Mouse (Mus musculus) adrenal gland, postnatal 25 days (tissue): ENCODE data around the gene Kdm5a. TPM values are rescaled to one million over a fixed set of nuclear protein-coding genes. Genes with fewer than 3 reads are reported as not detected.

Experiments used
- DNase-seq: peaks from one replicate; pipeline ENCODE4 v3.0.0; 2021; ENCODE audit warnings: mixed read lengths
- total RNA-seq: library from RNA; stranded (reverse); gene quantifications from 2 replicates; pipeline ENCODE4 v1.2.3, GENCODE M21; 2021

Kdm5a gene
- total RNA-seq, 1 experiment from 2014 or later: 63.3 TPM

GRCm38 (mm10) chr6:120442171-120442749, 78.3 kb downstream of the Kdm5a start:
- no peak for DNase-seq

GRCm38 (mm10) chr6:120443363-120444355, 79.7 kb downstream of the Kdm5a start:
- DNase-seq: no peak

GRCm38 (mm10) chr6:120450208-120450607, 86.3 kb downstream of the Kdm5a start:
- no peak for DNase-seq

GRCm38 (mm10) chr6:120452384-120453102, 88.6 kb downstream of the Kdm5a start:
- no peak for DNase-seq

GRCm38 (mm10) chr6:120453103-120453445, 89.2 kb downstream of the Kdm5a start:
- no peak for DNase-seq

GRCm38 (mm10) chr6:120453556-120453955, 89.6 kb downstream of the Kdm5a start:
- DNase-seq: no peak

GRCm38 (mm10) chr6:120454627-120455077, 90.7 kb downstream of the Kdm5a start:
- DNase-seq: no peak

- no peak for DNase-seq
Measured at GRCm38 (mm10) chr6:120457074-120457473, 93.2 kb downstream of the Kdm5a start.

GRCm38 (mm10) chr6:120457751-120458150, 93.8 kb downstream of the Kdm5a start:
- no peak for DNase-seq

- DNase-seq: no peak
Measured at GRCm38 (mm10) chr6:120461217-120461616, 97.3 kb downstream of the Kdm5a start.

GRCm38 (mm10) chr6:120462251-120462650, 98.3 kb downstream of the Kdm5a start:
- no peak for DNase-seq

GRCm38 (mm10) chr6:120463086-120463871, 99.4 kb downstream of the Kdm5a start, which contains the start of gene Il17ra:
Gene Il17ra (plus strand): TSS chr6:120463247.
- peak; percentile 77 for DNase-seq

GRCm38 (mm10) chr6:120463884-120464283, 100.0 kb downstream of the Kdm5a start:
- DNase-seq: peak; percentile 18

GRCm38 (mm10) chr6:120464406-120464939, 100.5 kb downstream of the Kdm5a start:
- DNase-seq: no peak

GRCm38 (mm10) chr6:120465393-120465792, 101.5 kb downstream of the Kdm5a start:
- DNase-seq: no peak

- DNase-seq: no peak
Measured at GRCm38 (mm10) chr6:120466609-120467329, 102.8 kb downstream of the Kdm5a start.

GRCm38 (mm10) chr6:120468259-120468658, 104.3 kb downstream of the Kdm5a start:
- DNase-seq: no peak

GRCm38 (mm10) chr6:120469268-120469667, 105.3 kb downstream of the Kdm5a start:
- no peak for DNase-seq

GRCm38 (mm10) chr6:120469770-120470169, 105.8 kb downstream of the Kdm5a start:
- DNase-seq: no peak

- DNase-seq: no peak
Measured at GRCm38 (mm10) chr6:120470666-120471065, 106.7 kb downstream of the Kdm5a start.

- DNase-seq: no peak
Measured at GRCm38 (mm10) chr6:120471991-120472441, 108.1 kb downstream of the Kdm5a start.
